Comparison of ENCODE assay signal across 14 mouse cellular contexts in genomic region chr1:69657455-69657854, GRCm38 (mm10). TPM values are rescaled to one million over a fixed set of nuclear protein-coding genes. Genes with fewer than 3 reads are reported as not detected.
DNase-seq lines count a peak whose midpoint lies in the region; ATAC-seq lines count a peak whose summit lies in the region.
"Had no signal": no experiment of that assay in that cellular context is flagged by ENCODE, and none has a peak within 500 bp of the region (broad histone marks: within the 10 kb centered on the region; RNA-seq: fewer than 3 reads in every experiment).

No protein-coding gene starts in this region.

- H3K9ac ChIP-seq in heart, embryonic 14.5 days (ENCODE audit: low read length) = no peak overlapping the region
- H3K9ac ChIP-seq in liver, embryonic 15.5 days = no peak overlapping the region
- no peak overlapping the region for H3K9ac ChIP-seq in midbrain, embryonic 16.5 days (ENCODE audit: low read depth, low read length)
- H3K9ac ChIP-seq: forebrain, postnatal 0 days; neural tube, embryonic 12.5 days had no signal

- no peaks in the 10 kb centered on the region for H3K9me3 ChIP-seq in heart, embryonic 14.5 days (ENCODE audit: control insufficient read depth, low read length)
- no peaks in the 10 kb centered on the region for H3K9me3 ChIP-seq in liver, embryonic 15.5 days (replicated peaks)
- H3K9me3 ChIP-seq in midbrain, embryonic 16.5 days (replicated peaks; ENCODE audit: control insufficient read depth, low read length, poor library complexity, severe bottlenecking) = no peaks in the 10 kb centered on the region
- H3K9me3 ChIP-seq: limb, embryonic 10.5 days; neural tube, embryonic 12.5 days had no signal

- H3K27me3 ChIP-seq in heart, embryonic 14.5 days (ENCODE audit: control insufficient read depth, insufficient read depth, low read length) = no peaks in the 10 kb centered on the region
- H3K27me3 ChIP-seq in liver, embryonic 15.5 days = no peaks in the 10 kb centered on the region
- H3K27me3 ChIP-seq in midbrain, embryonic 16.5 days (ENCODE audit: control insufficient read depth, insufficient read depth, low read depth, low read length) = no peaks in the 10 kb centered on the region
- H3K27me3 ChIP-seq: neural tube, embryonic 12.5 days had no signal

- no peak overlapping the region for H3K4me3 ChIP-seq in heart, embryonic 14.5 days (ENCODE audit: control insufficient read depth in 1 of 2, insufficient read depth in 1 of 2, low read depth in 1 of 2, low read length in 2 of 2)
- H3K4me3 ChIP-seq in liver, embryonic 15.5 days (replicated peaks) = no peak overlapping the region
- no peak overlapping the region for H3K4me3 ChIP-seq in midbrain, embryonic 16.5 days (ENCODE audit: low read depth, low read length)
- H3K4me3 ChIP-seq: limb, embryonic 10.5 days; neural tube, embryonic 12.5 days had no signal

- 89% methylated on average over 3 of the region's 3 CpGs for WGBS in heart, embryonic 14.5 days
- 26% methylated on average over 3 of the region's 3 CpGs for WGBS in liver, embryonic 15.5 days (ENCODE audit: insufficient replicate concordance)
- 87% methylated on average over 3 of the region's 3 CpGs for WGBS in midbrain, embryonic 16.5 days

- H3K4me2 ChIP-seq in heart, embryonic 14.5 days (ENCODE audit: low read length) = 0 out of 2 replicates have a peak overlapping the region, but pooled peaks have one; percentile 46
- H3K4me2 ChIP-seq in liver, embryonic 15.5 days = peak overlapping the region; percentile 48
- no peak overlapping the region for H3K4me2 ChIP-seq in midbrain, embryonic 16.5 days (ENCODE audit: low read length)

- ATAC-seq in heart, embryonic 14.5 days (ENCODE audit: insufficient number of reproducible peaks, insufficient read depth, low FRiP score, low read depth) = no peak
- ATAC-seq in activated CD4-positive, CD25-positive, alpha-beta regulatory T cell, adult 4 months = peak; percentile 48
- no peak for ATAC-seq in liver, embryonic 15.5 days (ENCODE audit: insufficient read depth)
- no peak for ATAC-seq in midbrain, embryonic 16.5 days
- ATAC-seq: forebrain, postnatal 0 days; hindbrain, postnatal 0 days had no signal

- no peak overlapping the region for H3K27ac ChIP-seq in heart, embryonic 14.5 days (replicated peaks in 1 of 2; ENCODE audit: control insufficient read depth in 1 of 2, insufficient read depth in 1 of 2, low read depth in 2 of 2, low read length in 2 of 2)
- no peak overlapping the region for H3K27ac ChIP-seq in liver, embryonic 15.5 days (replicated peaks)
- H3K27ac ChIP-seq in midbrain, embryonic 16.5 days (ENCODE audit: low read length) = no peak overlapping the region
- H3K27ac ChIP-seq: hindbrain, postnatal 0 days; limb, embryonic 10.5 days; neural tube, embryonic 12.5 days had no signal

- no peak for DNase-seq in heart, postnatal 25 days (ENCODE audit: low spot score)
- peak; percentile 35 to 51 for DNase-seq in thymus, postnatal 36 days
- no peak for DNase-seq in layer of hippocampus, adult 18-20 months (ENCODE audit: low spot score in 2 of 2)
- DNase-seq: cerebellum, postnatal 25 days; forebrain, postnatal 0 days; kidney, postnatal 36 days; right cerebral cortex, postnatal 25 days had no signal

- H3K36me3 ChIP-seq in heart, embryonic 14.5 days (ENCODE audit: control insufficient read depth, insufficient read depth, low read length) = no peaks in the 10 kb centered on the region
- no peaks in the 10 kb centered on the region for H3K36me3 ChIP-seq in liver, embryonic 15.5 days (replicated peaks)
- no peaks in the 10 kb centered on the region for H3K36me3 ChIP-seq in midbrain, embryonic 16.5 days (ENCODE audit: control insufficient read depth, insufficient read depth, low read length)
- H3K36me3 ChIP-seq: limb, embryonic 10.5 days; neural tube, embryonic 12.5 days had no signal

- intact Hi-C loops in heart, postnatal 25 days (cut with DNase I) = no loop called here

- peaks cover 6 to 8% of the 10 kb centered on the region in 2 experiments; a peak in 2 of 4 replicates for H3K4me1 ChIP-seq in heart, embryonic 14.5 days (ENCODE audit: control insufficient read depth in 2 of 2, insufficient read depth in 2 of 2, low read length in 2 of 2)
- H3K4me1 ChIP-seq in liver, embryonic 15.5 days (replicated peaks) = 0 out of 2 replicates have a peak, but pooled peaks cover 11% of the 10 kb centered on the region
- no peaks in the 10 kb centered on the region for H3K4me1 ChIP-seq in midbrain, embryonic 16.5 days (ENCODE audit: control insufficient read depth, insufficient read depth, low read length)

RNA-seq across cellular contexts. Expression of gene Ikzf2, which starts 29.6 kb away (rescaled TPM):
- 2.5 and 3.3 TPM in 2 replicates for polyA plus RNA-seq in heart, embryonic 14.5 days (2014; fragmentation: Nextera tagmentation; extraction: Ambion mirVana)
- 1 to 10 TPM; 5.2 to 7.2 TPM for total RNA-seq in heart, postnatal 25 days (2021)
- polyA plus RNA-seq in activated CD4-positive, CD25-positive, alpha-beta regulatory T cell, adult 4 months (2017; shearing (Covaris generic)) = 100 to 1,000 TPM; 457 to 622 TPM
- 0.40 and 0.45 TPM in 2 replicates for polyA plus RNA-seq in liver, embryonic 15.5 days (2015; fragmentation: Nextera tagmentation; extraction: Ambion mirVana)
- 3.8 and 5.0 TPM in 2 replicates for polyA plus RNA-seq in midbrain, embryonic 16.5 days (2015; fragmentation: Nextera tagmentation; extraction: Ambion mirVana)
- 1 to 10 TPM; 8.1 to 9.3 TPM for total RNA-seq in layer of hippocampus, adult 18-20 months (2021)

Comparison
In these comparisons a context has a peak if more than half of its experiments do, and no peak if none do; other contexts are left out.
1. DNase-seq: peak in thymus, postnatal 36 days (2 of 2); none in heart, postnatal 25 days (single experiment) and layer of hippocampus, adult 18-20 months (0 of 2).
2. RNA of gene Ikzf2, which starts 29.6 kb away (polyA plus RNA-seq): 457 to 622 TPM in activated CD4-positive, CD25-positive, alpha-beta regulatory T cell, adult 4 months; 3.8 to 5.0 TPM in midbrain, embryonic 16.5 days, 2.5 to 3.3 TPM in heart, embryonic 14.5 days and 0.40 to 0.45 TPM in liver, embryonic 15.5 days; every median in the first group is over 10 times any median in the second.